Mouse (Mus musculus): ENCODE measurements around the gene Ubr3.

DNA sequence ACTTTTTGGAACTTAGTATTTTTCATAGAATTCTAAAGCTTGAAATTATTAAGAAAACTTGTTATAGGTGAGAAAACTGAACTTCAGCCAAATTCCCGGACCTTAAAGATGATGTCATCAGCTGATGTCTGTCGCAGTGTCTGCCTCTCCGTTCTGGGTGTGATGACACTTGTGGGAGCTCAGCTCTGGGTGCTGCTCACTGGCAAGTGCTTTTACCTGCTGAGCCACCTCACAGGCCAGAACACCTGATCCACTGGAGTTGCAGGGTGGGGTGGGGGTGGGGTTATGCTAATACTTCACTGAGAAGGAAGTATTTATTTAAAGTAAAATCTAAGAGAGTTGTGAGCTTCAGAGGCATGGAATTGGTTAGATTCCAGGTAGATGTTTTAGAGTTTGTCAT is 20.3 kb downstream of the Ubr3 start:
- no peak for TF ChIP-seq CHD2 (IDR thresholded peaks at IDR 0.05; ENCODE audit: low read depth, low read length)
- TF ChIP-seq ZC3H11A (IDR thresholded peaks at IDR 0.05; ENCODE audit: borderline replicate concordance, low read depth, low read length), result no peak
- no peak for TF ChIP-seq MAFK (IDR thresholded peaks at IDR 0.05; ENCODE audit: insufficient read depth, low read depth, low read length)
